Mouse (Mus musculus): ENCODE measurements around the gene Ptpn3.

GRCm38 (mm10) chr4:57256761-57257160, 44.9 kb downstream of the Ptpn3 start:
- no peak for TF ChIP-seq CTCF (IDR thresholded peaks at IDR 0.05; ENCODE audit: borderline replicate concordance, insufficient read depth, low read length)
- TF ChIP-seq POLR2A (IDR thresholded peaks at IDR 0.05; ENCODE audit: low read depth, low read length): no peak

All from embryonic fibroblast, embryonic 13.5 days (primary cell).